Mouse (Mus musculus) hindbrain, embryonic 11.5 days (tissue): ENCODE data around the gene Ccdc188. TPM values are rescaled to one million over a fixed set of nuclear protein-coding genes. Genes with fewer than 3 reads are reported as not detected.
"Not testable (repeated sequence)": the region's sequence is repeated elsewhere in the genome, so short reads cannot be mapped to it uniquely, and the experiment has no call there.

Experiments
- ATAC-seq: fragments of 200-750 bp; cut with Nextera tagmentation; 2 replicates; pipeline ENCODE4 v1.8.0; 2017; ENCODE audit warnings: mild to moderate bottlenecking, moderate TSS enrichment, moderate library complexity; ENCODE audit not compliant: low FRiP score
- DNase-seq: peaks from one replicate; pipeline ENCODE4 v3.0.0-alpha.2; 2015; ENCODE audit warnings: low spot score
- H3K27ac ChIP-seq: fragments of 300-500 bp; sonication (generic); 2 replicates; pipeline ENCODE4 v1.5.1; 2014; ENCODE audit warnings: mild to moderate bottlenecking, low read depth, low read length
- H3K27me3 ChIP-seq: fragments of 300-500 bp; sonication (generic); 2 replicates; pipeline ENCODE4 v1.6.1; 2014; ENCODE audit warnings: mild to moderate bottlenecking, low read length, moderate library complexity, mixed read lengths; ENCODE audit not compliant: control insufficient read depth, insufficient read depth
- H3K36me3 ChIP-seq: fragments of 300-500 bp; sonication (generic); 2 replicates; pipeline ENCODE4 v1.6.1; 2014; ENCODE audit warnings: mild to moderate bottlenecking, low read length, moderate library complexity, mixed read lengths; ENCODE audit not compliant: control insufficient read depth, insufficient read depth
- H3K4me1 ChIP-seq: fragments of 300-500 bp; sonication (generic); replicated peaks from 2 replicates; pipeline ENCODE4 v1.6.1; 2014; ENCODE audit warnings: low read length, mixed read lengths; ENCODE audit not compliant: control insufficient read depth, insufficient read depth
- H3K4me2 ChIP-seq: fragments of 300-500 bp; sonication (generic); replicated peaks from 2 replicates; pipeline ENCODE4 v1.6.1; 2014; ENCODE audit warnings: mild to moderate bottlenecking, low read depth, low read length
- H3K4me3 ChIP-seq: fragments of 300-500 bp; sonication (generic); 2 replicates; pipeline ENCODE4 v1.5.1; 2014; ENCODE audit warnings: low read depth, low read length
- H3K9ac ChIP-seq: fragments of 300-500 bp; sonication (generic); 2 replicates; pipeline ENCODE4 v1.6.1; 2014; ENCODE audit warnings: low read depth, low read length
- H3K9me3 ChIP-seq: fragments of 300-500 bp; sonication (generic); 2 replicates; pipeline ENCODE4 v1.6.1; 2016; ENCODE audit warnings: low read length; ENCODE audit not compliant: control insufficient read depth
- WGBS: fragments of 180-500 bp; shearing (Covaris S2); extraction: QIAGEN DNeasy Blood & Tissue Kit; methylation state at CpG from one replicate; pipeline ENCODE4 v1.1.7; 2014; 5-methylcytosine and 5-hydroxymethylcytosine counted together
- polyA plus RNA-seq: library from polyadenylated mRNA; unstranded; fragments of >200 nt; fragmentation: Nextera tagmentation; extraction: Ambion mirVana; gene quantifications from 2 replicates; pipeline ENCODE4 v1.2.1, GENCODE M21; 2014

Ccdc188 gene
- polyA plus RNA-seq, 1 experiment from 2014 or later: not detected

DNA sequence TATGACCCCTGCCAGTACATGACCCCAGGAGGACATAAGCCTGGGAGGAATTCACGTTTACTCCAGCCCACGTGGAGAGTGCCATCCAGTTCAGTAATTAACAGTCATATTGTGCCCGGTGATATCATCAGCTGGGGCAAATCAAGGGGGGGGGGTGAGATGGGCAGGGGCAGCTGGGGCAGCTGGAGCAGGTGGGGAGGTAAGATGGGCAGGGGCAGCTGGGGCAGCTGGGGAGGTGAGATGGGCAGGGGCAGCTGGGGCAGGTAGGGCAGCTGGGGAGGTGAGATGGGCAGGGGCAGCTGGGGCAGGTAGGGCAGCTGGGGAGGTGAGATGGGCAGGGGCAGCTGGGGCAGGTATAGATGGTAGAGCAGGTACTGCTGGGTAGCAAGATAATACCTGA lies 22.1 kb upstream of the Ccdc188 start:
- WGBS: 47% methylated on average over 3 of the region's 3 CpGs

DNA sequence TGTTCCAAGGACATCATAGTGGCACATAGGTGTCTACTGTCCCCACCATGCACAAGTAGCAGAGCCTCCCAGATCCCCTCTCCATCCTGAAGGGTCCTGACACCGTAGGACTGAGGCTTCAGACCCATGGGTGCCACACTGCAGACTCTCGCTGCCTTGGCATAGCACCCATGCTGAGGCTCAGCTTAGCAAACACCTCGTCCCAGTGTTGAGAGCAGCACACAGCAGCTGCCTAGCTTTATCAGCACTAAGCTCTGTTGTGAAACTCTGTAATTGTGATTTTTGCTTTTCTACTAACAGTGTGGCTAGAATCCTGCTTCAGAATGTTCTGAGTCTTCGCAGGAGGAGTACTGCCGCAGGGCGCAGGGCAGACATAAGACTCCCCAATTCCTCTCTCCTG lies 19.8 kb upstream of the Ccdc188 start:
- Histone ChIP-seq H3K27me3 (no peaks in the 10 kb centered on the region), H3K9me3 (no peaks in the 10 kb centered on the region), H3K4me2 (no peak overlapping the region), H3K4me1 (peaks cover 9% of the 10 kb centered on the region; the same call in 1 of the 2 replicates), H3K36me3 (no peaks in the 10 kb centered on the region), H3K27ac (no peak overlapping the region), H3K4me3 (no peak overlapping the region), H3K9ac (no peak overlapping the region)
- WGBS: 79% methylated on average over 6 of the region's 6 CpGs
- ATAC-seq (no peak), DNase-seq (no peak)

More for the DNA sequence above, 22.1 kb upstream of the Ccdc188 start:
- not testable (repeated sequence) for H3K27ac ChIP-seq, DNase-seq, H3K36me3 ChIP-seq, ATAC-seq, H3K9ac ChIP-seq, H3K27me3 ChIP-seq, H3K4me2 ChIP-seq, H3K4me3 ChIP-seq, H3K4me1 ChIP-seq, H3K9me3 ChIP-seq

DNA sequence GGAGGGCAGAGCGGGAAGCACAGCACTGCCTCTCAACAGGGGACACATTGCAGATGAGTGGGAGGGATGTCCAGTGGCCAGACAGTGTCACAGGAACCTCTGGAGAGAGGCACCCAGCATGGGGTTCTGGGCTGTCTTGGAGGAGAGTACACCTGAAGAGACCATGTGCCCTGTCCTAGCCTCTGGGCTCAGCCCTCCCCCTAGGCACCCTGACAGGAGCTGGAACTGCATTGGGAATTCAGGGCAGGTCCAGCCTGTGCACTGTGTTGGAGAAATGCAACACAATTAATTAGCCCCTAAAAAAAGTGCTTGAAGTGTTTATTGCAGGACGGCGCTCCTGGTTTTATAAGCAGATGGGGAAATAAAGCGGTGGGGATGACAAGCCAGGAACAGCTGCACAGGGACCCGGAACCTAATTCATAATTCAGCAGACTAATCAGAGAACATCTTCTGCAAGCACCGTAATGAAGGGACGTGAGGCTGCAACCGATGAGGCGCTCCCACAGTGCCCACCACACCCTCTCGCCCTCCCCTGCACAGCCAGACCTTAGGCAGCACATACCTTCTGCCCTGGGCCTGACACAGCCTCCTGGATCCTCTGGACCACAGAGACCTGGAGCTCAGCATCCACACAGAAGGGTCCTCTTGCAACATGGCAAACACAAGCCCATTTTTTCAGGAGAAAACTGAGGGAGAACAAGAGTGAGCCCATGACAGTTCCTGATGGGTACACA lies 19.1 kb upstream of the Ccdc188 start:
- WGBS: 73% methylated on average over 10 of the region's 10 CpGs
- no peaks in the 10 kb centered on the region for H3K36me3 ChIP-seq
- no peaks in the 10 kb centered on the region for H3K27me3 ChIP-seq
- peak; percentile 39; the same call in 1 of the 2 replicates for ATAC-seq
- DNase-seq: no peak
- H3K4me2 ChIP-seq: no peak overlapping the region
- peaks cover 9% of the 10 kb centered on the region; the same call in 1 of the 2 replicates for H3K4me1 ChIP-seq
- no peak overlapping the region for H3K4me3 ChIP-seq
- no peak overlapping the region for H3K27ac ChIP-seq
- no peak overlapping the region for H3K9ac ChIP-seq
- H3K9me3 ChIP-seq: no peaks in the 10 kb centered on the region

DNA sequence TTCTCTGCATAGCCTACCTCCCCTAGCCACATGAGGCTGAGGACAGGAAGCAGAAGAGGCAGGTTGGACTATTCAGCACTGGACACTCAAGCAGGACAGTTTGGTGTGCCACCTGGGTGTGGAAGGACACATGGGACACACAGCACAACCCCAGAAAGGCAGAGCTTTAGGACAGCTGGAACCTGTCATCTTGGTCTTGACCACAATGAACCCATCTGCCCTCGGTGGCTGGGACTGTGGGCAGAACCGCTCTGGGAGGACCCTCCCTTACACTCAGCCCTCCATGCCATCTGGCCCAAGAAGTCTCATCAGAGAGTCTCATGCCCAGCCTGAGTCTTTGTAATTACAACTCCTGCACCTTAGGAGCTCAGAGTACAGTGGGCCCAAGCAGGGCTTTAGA lies 17.6 kb upstream of the Ccdc188 start:
- Histone ChIP-seq H3K27me3 (no peaks in the 10 kb centered on the region), H3K27ac (no peak overlapping the region), H3K4me3 (no peak overlapping the region), H3K4me1 (peaks cover 5% of the 10 kb centered on the region; the same call in 1 of the 2 replicates), H3K9ac (no peak overlapping the region), H3K4me2 (no peak overlapping the region), H3K9me3 (no peaks in the 10 kb centered on the region), H3K36me3 (no peaks in the 10 kb centered on the region)
- ATAC-seq: no peak
- DNase-seq: no peak
- 65% methylated on average over 2 of the region's 2 CpGs for WGBS

DNA sequence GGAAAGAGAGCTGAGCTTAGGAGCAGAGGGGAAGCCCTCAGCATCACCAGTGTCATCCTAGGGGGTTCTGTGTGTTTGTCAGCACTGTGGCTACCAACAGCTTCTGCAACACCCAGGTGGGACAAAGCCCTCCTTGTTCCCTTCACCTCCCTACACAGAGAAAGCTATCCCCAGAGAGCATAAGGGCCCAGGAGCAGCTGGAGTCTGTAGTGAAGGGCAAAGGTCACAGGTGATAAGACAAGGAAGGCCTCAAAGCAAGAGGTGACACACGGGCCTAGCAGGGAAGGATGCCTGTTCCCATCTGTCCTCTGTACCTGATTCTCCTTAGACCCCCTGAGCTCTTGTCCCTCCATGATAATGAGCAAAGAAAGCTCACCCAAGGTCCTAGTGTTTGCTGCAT lies 16.1 kb upstream of the Ccdc188 start:
- no peak overlapping the region for H3K4me2 ChIP-seq

DNA sequence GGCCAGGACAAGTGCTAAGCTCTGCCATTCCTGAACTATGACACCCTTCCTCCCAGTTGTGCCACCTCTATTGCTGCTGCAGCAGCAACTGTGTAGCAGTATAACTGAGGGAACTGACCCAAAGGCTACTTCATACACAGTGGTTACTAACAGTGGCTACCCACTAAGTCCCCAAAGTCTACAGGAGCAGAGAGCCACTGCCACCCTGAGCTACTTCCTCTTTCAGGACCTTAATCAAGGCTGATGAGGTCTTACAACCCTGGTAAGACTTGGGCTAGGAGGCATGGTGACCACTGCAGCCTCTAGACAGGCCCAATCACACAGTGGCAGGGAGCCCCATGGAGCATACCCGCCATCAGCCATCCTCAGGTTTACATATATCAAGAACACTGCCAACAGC lies 15.6 kb upstream of the Ccdc188 start:
- Histone ChIP-seq H3K4me1 (0 out of 2 replicates have a peak, but pooled peaks cover 4% of the 10 kb centered on the region), H3K36me3 (no peaks in the 10 kb centered on the region)
- WGBS: 95% methylated on average over 1 of the region's 1 CpGs

More for the DNA sequence above, 16.1 kb upstream of the Ccdc188 start:
- H3K9ac ChIP-seq: no peak overlapping the region
- H3K27ac ChIP-seq: no peak overlapping the region
- DNase-seq: no peak
- 54% methylated on average over 1 of the region's 1 CpGs for WGBS
- no peaks in the 10 kb centered on the region for H3K27me3 ChIP-seq
- H3K36me3 ChIP-seq: no peaks in the 10 kb centered on the region
- no peaks in the 10 kb centered on the region for H3K9me3 ChIP-seq
- no peak for ATAC-seq
- 0 out of 2 replicates have a peak, but pooled peaks cover 4% of the 10 kb centered on the region for H3K4me1 ChIP-seq
- H3K4me3 ChIP-seq: no peak overlapping the region

DNA sequence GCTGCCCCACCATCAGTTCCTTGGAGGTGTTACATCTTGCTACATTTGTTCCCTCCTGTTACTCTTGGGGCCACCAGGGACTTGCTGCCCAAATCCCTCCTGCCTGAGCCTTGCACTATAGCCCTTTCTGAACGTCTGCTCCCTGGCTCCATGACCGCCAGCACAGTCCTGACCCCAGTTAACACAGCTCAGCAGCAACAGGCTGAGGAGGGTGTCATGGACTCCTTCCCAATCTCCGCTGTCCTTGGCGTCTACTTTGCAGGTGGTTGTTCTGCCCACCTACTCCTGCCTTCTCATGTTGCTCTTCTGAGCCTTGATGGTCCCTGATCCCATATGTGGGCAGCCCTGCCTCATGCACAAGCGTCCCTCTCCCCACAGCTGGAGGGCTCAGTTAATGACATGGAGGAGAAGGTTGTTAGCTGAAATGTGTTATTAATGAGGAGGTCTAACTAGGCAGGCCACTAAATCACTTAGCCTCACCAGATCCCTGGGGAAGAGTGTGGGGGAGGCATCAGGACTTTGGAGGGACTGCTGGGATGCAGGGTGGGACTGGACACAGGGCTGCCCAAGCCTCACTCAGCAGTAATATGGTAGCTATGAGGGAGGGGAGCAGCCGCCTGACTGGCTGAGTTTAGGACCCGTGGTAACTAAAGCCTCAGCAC lies 14.1 kb upstream of the Ccdc188 start:
- WGBS: 55% methylated on average over 7 of the region's 7 CpGs
- no peak overlapping the region for H3K9ac ChIP-seq
- H3K36me3 ChIP-seq: no peaks in the 10 kb centered on the region
- no peak overlapping the region for H3K4me3 ChIP-seq
- H3K27ac ChIP-seq: no peak overlapping the region
- H3K4me2 ChIP-seq: no peak overlapping the region
- no peaks in the 10 kb centered on the region for H3K27me3 ChIP-seq
- no peak for DNase-seq
- peak; percentile 34; the same call in 1 of the 2 replicates for ATAC-seq
- 0 out of 2 replicates have a peak, but pooled peaks cover 3% of the 10 kb centered on the region for H3K4me1 ChIP-seq
- no peaks in the 10 kb centered on the region for H3K9me3 ChIP-seq

More for the DNA sequence above, 15.6 kb upstream of the Ccdc188 start:
- Histone ChIP-seq H3K9me3 (no peaks in the 10 kb centered on the region), H3K9ac (no peak overlapping the region), H3K27ac (no peak overlapping the region), H3K4me3 (no peak overlapping the region), H3K4me2 (no peak overlapping the region), H3K27me3 (no peaks in the 10 kb centered on the region)
- ATAC-seq: no peak
- no peak for DNase-seq

DNA sequence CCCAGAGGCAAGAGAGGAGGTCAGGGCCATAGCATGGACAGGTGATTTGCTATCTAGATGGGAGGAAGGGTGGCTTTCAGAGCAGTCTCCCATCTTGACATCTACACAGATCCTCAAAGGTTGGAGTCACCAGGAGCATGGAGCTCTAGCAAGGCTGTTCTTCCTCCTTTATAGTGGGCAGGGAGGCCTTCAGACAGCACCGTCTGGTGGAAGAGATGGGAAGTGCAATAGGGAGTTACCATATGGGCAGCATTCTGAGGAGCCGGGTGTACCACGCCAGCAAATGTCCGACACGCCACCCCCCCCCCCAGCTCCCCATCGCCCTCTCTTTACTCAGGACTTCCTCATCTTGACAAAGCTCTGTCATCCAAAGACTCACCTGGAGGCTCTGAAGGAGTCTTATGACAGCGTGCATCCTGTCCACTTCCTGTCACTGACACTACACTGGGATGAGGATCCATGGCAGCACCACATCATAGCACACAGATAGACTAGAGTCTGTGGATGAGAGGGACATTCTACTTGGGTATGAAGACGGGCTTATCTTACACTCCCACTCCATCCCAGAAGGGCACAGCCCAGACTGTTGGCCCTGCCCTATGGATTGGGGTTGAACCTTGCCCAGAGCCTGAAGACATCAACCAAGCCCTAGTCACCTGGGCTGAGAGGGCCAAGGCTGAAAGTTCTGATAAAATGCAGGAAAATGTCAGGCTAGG lies 6.8 kb upstream of the Ccdc188 start:
- Histone ChIP-seq H3K4me1 (peaks cover 16% of the 10 kb centered on the region), H3K9ac (no peak overlapping the region), H3K27me3 (no peaks in the 10 kb centered on the region), H3K4me3 (no peak overlapping the region), H3K27ac (no peak overlapping the region), H3K9me3 (no peaks in the 10 kb centered on the region), H3K36me3 (no peaks in the 10 kb centered on the region), H3K4me2 (no peak overlapping the region)
- DNase-seq (peak; percentile 79), ATAC-seq (no peak)
- 24% methylated on average over 8 of the region's 8 CpGs for WGBS
